ENCODE assay signal across 9 mouse cellular contexts in the genomic region with DNA sequence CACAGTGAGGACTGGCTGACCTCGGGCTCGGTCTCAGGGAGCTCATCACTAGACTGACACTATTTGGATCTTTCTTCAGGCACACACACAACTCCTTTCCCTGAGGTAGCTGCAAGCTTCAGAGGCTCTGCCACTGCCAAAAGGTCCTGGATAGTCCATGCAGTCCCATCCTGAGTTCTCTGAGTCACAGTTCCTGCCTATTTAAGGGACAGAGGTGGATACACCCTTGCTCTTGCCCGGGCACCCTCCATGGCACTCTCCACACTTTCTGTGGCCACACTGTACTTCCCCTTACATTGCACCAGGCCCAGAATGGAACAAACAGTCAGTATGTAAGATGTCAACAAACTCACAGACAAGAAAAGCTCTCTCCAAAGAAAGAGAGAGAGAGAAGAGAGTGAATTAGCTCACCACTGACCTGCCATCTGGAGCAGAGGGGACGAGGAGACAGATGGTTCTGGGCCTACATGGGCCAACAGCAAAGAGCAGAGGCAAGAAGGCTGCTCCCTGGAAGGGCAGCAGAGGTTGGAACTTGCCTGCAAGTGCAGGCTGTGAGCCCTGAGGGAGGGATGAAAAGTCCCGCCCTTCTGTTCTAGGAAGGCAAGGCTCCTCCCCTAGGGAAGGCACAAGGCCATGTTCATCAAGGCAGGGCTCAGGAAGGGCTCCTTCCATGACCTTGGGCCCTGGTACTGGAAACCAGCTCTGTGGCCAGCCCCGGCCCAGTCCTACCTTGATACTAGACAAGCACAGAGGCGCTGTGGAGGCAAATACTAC. TPM values are rescaled to one million over a fixed set of nuclear protein-coding genes. Genes with fewer than 3 reads are reported as not detected.
DNase-seq lines count a peak whose midpoint lies in the region; ATAC-seq and TF ChIP-seq lines count a peak whose summit lies in the region.
"Had no signal": no experiment of that assay in that cellular context is flagged by ENCODE, and none has a peak within 500 bp of the region (broad histone marks: within the 10 kb centered on the region; RNA-seq: fewer than 3 reads in every experiment).

No protein-coding gene starts in this region.

- H3K4me2 ChIP-seq in liver, embryonic 14.5 days (ENCODE audit: low read depth) = peak overlapping the region; percentile 73

- peak overlapping the region; percentile 99 for H3K27ac ChIP-seq in liver, embryonic 14.5 days

- TF ChIP-seq EP300 in liver, embryonic 14.5 days (IDR thresholded peaks at IDR 0.05; ENCODE audit: low read depth) = no peak

- DNase-seq in gastrocnemius, postnatal 25 days = peak; percentile 51
- no peak for DNase-seq in gastrocnemius, postnatal 36 days
- peak; percentile 11 for DNase-seq in 416B (ENCODE audit: low read depth)
- peak; percentile 61 for DNase-seq in brain, adult 2 months (ENCODE audit: low read depth, low spot score)
- peak; percentile 80 to 82 (median 80) for DNase-seq in liver, embryonic 14.5 days (ENCODE audit: low read depth in 3 of 3, low spot score in 3 of 3)
- DNase-seq in frontal cortex, postnatal 10 days (ENCODE audit: low spot score in 2 of 2) = no peak
- no peak for DNase-seq in retina, embryonic 14.5 days (ENCODE audit: low spot score)
- DNase-seq in frontal cortex, adult 2 months (ENCODE audit: extremely low spot score in 1 of 2, low spot score in 1 of 2) = no peak

- 47% methylated on average over 7 of the region's 7 CpGs for WGBS in liver, embryonic 14.5 days (ENCODE audit: insufficient replicate concordance)

- H3K27me3 ChIP-seq in liver, embryonic 14.5 days (ENCODE audit: control insufficient read depth, insufficient read depth, low read length) = no peaks in the 10 kb centered on the region
- H3K27me3 ChIP-seq: CH12.LX had no signal

- TF ChIP-seq CTCF in liver, embryonic 14.5 days (IDR thresholded peaks at IDR 0.05; ENCODE audit: low read depth) = no peak

- peaks cover 57 to 64% of the 10 kb centered on the region in 2 experiments for H3K4me1 ChIP-seq in liver, embryonic 14.5 days (replicated peaks; ENCODE audit: control insufficient read depth in 2 of 2, insufficient read depth in 2 of 2, low read length in 1 of 2)

- intact Hi-C loops in gastrocnemius, postnatal 36 days (cut with DNase I) = no loop called here

- peaks cover 8% of the 10 kb centered on the region for H3K36me3 ChIP-seq in liver, embryonic 14.5 days (replicated peaks; ENCODE audit: control insufficient read depth, insufficient read depth, low read depth)

- peak; percentile 59 for ATAC-seq in liver, embryonic 14.5 days (ENCODE audit: insufficient read depth)

- H3K4me3 ChIP-seq in liver, embryonic 14.5 days (ENCODE audit: insufficient read depth in 1 of 2, low read depth in 2 of 2, low read length in 2 of 2) = peak overlapping the region; percentile 86 to 87

- H3K9me3 ChIP-seq in liver, embryonic 14.5 days (ENCODE audit: control insufficient read depth, low read length) = no peaks in the 10 kb centered on the region

- H3K9ac ChIP-seq in liver, embryonic 14.5 days (replicated peaks) = peak overlapping the region; percentile 94

RNA-seq across cellular contexts. Expression of gene Fam53b, which starts 37.2 kb away (rescaled TPM):
- total RNA-seq in gastrocnemius, postnatal 25 days (2021) = 10 to 100 TPM; 17.0 to 19.0 TPM
- 10 to 100 TPM; 15.0 to 16.1 TPM for total RNA-seq in gastrocnemius, postnatal 36 days (2021)
- 12.9 and 14.7 TPM in 2 replicates for polyA plus RNA-seq in liver, embryonic 14.5 days (2012; rRNA removed)
- polyA plus RNA-seq in liver, embryonic 14.5 days (2014; fragmentation: Nextera tagmentation; extraction: Ambion mirVana) = 20.0 and 22.2 TPM in 2 replicates
- 14.7 and 18.2 TPM in 2 replicates for polyA plus RNA-seq in frontal cortex, adult 2 months (2012; rRNA removed)

Comparison
In these comparisons a context has a peak if more than half of its experiments do, and no peak if none do; other contexts are left out.
1. DNase-seq: peak in gastrocnemius, postnatal 25 days (single experiment), 416B (single experiment), brain, adult 2 months (single experiment) and liver, embryonic 14.5 days (3 of 3); none in gastrocnemius, postnatal 36 days (0 of 2), frontal cortex, postnatal 10 days (0 of 2), retina, embryonic 14.5 days (single experiment) and frontal cortex, adult 2 months (0 of 2).